19 mouse cellular contexts compared by ENCODE assay signal in genomic region chr5:3926666-3927065, GRCm38 (mm10). TPM values are rescaled to one million over a fixed set of nuclear protein-coding genes. Genes with fewer than 3 reads are reported as not detected.
A peak's percentile ranks its signal among the peaks of the same experiment; 100 is the strongest.
DNase-seq lines count a peak whose midpoint lies in the region; ATAC-seq lines count a peak whose summit lies in the region.
"Had no signal": no experiment of that assay in that cellular context is flagged by ENCODE, and none has a peak within 500 bp of the region (broad histone marks: within the 10 kb centered on the region; RNA-seq: fewer than 3 reads in every experiment).

No protein-coding gene starts in this region.

- no peak overlapping the region for H3K27ac ChIP-seq in forebrain, embryonic 14.5 days (ENCODE audit: low read depth, low read length)
- no peak overlapping the region; the same call in 1 of the 2 replicates for H3K27ac ChIP-seq in forebrain, embryonic 13.5 days
- H3K27ac ChIP-seq in hindbrain, embryonic 14.5 days: peak overlapping the region; percentile 11; the same call in 1 of the 2 replicates
- peak overlapping the region; percentile 62 for H3K27ac ChIP-seq in midbrain, embryonic 15.5 days
- H3K27ac ChIP-seq: macrophage; stomach, embryonic 15.5 days had no signal

- H3K27me3 ChIP-seq in forebrain, embryonic 14.5 days (replicated peaks; ENCODE audit: control insufficient read depth, insufficient read depth, low read length): no peaks in the 10 kb centered on the region
- no peaks in the 10 kb centered on the region for H3K27me3 ChIP-seq in forebrain, embryonic 13.5 days
- H3K27me3 ChIP-seq in hindbrain, embryonic 14.5 days (ENCODE audit: control insufficient read depth, insufficient read depth, low read length): no peaks in the 10 kb centered on the region
- no peaks in the 10 kb centered on the region for H3K27me3 ChIP-seq in midbrain, embryonic 15.5 days (replicated peaks)
- H3K27me3 ChIP-seq: intestine, embryonic 15.5 days; limb, embryonic 12.5 days; Patski; stomach, embryonic 15.5 days had no signal

- H3K9ac ChIP-seq in forebrain, embryonic 14.5 days (ENCODE audit: low read length): no peak overlapping the region
- H3K9ac ChIP-seq in forebrain, embryonic 13.5 days: no peak overlapping the region
- 0 out of 2 replicates have a peak overlapping the region, but pooled peaks have one; percentile 18 for H3K9ac ChIP-seq in hindbrain, embryonic 14.5 days
- H3K9ac ChIP-seq in midbrain, embryonic 15.5 days: no peak overlapping the region
- H3K9ac ChIP-seq: intestine, embryonic 15.5 days; stomach, embryonic 15.5 days had no signal

- peaks cover 17% of the 10 kb centered on the region for H3K4me1 ChIP-seq in forebrain, embryonic 14.5 days (ENCODE audit: control insufficient read depth, insufficient read depth, low read length)
- peaks cover 26% of the 10 kb centered on the region for H3K4me1 ChIP-seq in forebrain, embryonic 13.5 days
- peaks cover 30% of the 10 kb centered on the region for H3K4me1 ChIP-seq in hindbrain, embryonic 14.5 days (replicated peaks; ENCODE audit: control insufficient read depth, insufficient read depth, low read length)
- H3K4me1 ChIP-seq in midbrain, embryonic 15.5 days: peaks cover 32% of the 10 kb centered on the region

- 0 out of 2 replicates have a peak, but pooled peaks cover under 1% of the 10 kb centered on the region for H3K36me3 ChIP-seq in forebrain, embryonic 14.5 days (ENCODE audit: control insufficient read depth, insufficient read depth, low read length)
- no peaks in the 10 kb centered on the region for H3K36me3 ChIP-seq in forebrain, embryonic 13.5 days (ENCODE audit: poor library complexity, severe bottlenecking)
- 0 out of 2 replicates have a peak, but pooled peaks cover under 1% of the 10 kb centered on the region for H3K36me3 ChIP-seq in hindbrain, embryonic 14.5 days (replicated peaks; ENCODE audit: control insufficient read depth, insufficient read depth)
- no peaks in the 10 kb centered on the region for H3K36me3 ChIP-seq in midbrain, embryonic 15.5 days (replicated peaks)
- H3K36me3 ChIP-seq: intestine, embryonic 15.5 days; limb, embryonic 12.5 days; stomach, embryonic 15.5 days had no signal

- peak; percentile 25 for DNase-seq in forebrain, embryonic 14.5 days (ENCODE audit: low spot score)
- DNase-seq in MN1 (ENCODE audit: low spot score): peak; percentile 25
- DNase-seq in hindbrain, embryonic 14.5 days (ENCODE audit: low spot score): no peak
- no peak for DNase-seq in cerebellum, postnatal 4 days (ENCODE audit: low spot score in 2 of 2)
- no peak for DNase-seq in ovary, adult 18-20 months (ENCODE audit: low spot score)
- no peak for DNase-seq in layer of hippocampus, adult 9-11 months
- DNase-seq: adrenal gland, postnatal 25 days; cerebellum, postnatal 36 days; heart, adult 11 months; kidney, postnatal 36 days; layer of hippocampus, postnatal 36 days; thymus, postnatal 25 days had no signal

- no peak for ATAC-seq in forebrain, embryonic 14.5 days
- no peak for ATAC-seq in forebrain, embryonic 13.5 days
- no peak for ATAC-seq in hindbrain, embryonic 14.5 days (ENCODE audit: low FRiP score)
- no peak for ATAC-seq in midbrain, embryonic 15.5 days (replicated peaks)
- ATAC-seq: Patski had no signal

- H3K4me3 ChIP-seq in forebrain, embryonic 14.5 days (ENCODE audit: low read depth, low read length): no peak overlapping the region
- no peak overlapping the region for H3K4me3 ChIP-seq in forebrain, embryonic 13.5 days
- H3K4me3 ChIP-seq in hindbrain, embryonic 14.5 days (replicated peaks; ENCODE audit: low read length): no peak overlapping the region
- no peak overlapping the region for H3K4me3 ChIP-seq in midbrain, embryonic 15.5 days

- no peaks in the 10 kb centered on the region for H3K9me3 ChIP-seq in forebrain, embryonic 14.5 days (replicated peaks; ENCODE audit: control insufficient read depth, low read length)
- no peaks in the 10 kb centered on the region for H3K9me3 ChIP-seq in forebrain, embryonic 13.5 days (replicated peaks)
- no peaks in the 10 kb centered on the region for H3K9me3 ChIP-seq in hindbrain, embryonic 14.5 days (ENCODE audit: control insufficient read depth, low read length)
- no peaks in the 10 kb centered on the region for H3K9me3 ChIP-seq in midbrain, embryonic 15.5 days
- H3K9me3 ChIP-seq: intestine, embryonic 15.5 days; limb, embryonic 12.5 days; stomach, embryonic 15.5 days had no signal

- no peak overlapping the region for H3K4me2 ChIP-seq in forebrain, embryonic 14.5 days (ENCODE audit: low read length)
- no peak overlapping the region for H3K4me2 ChIP-seq in forebrain, embryonic 13.5 days
- peak overlapping the region; percentile 77 for H3K4me2 ChIP-seq in hindbrain, embryonic 14.5 days (replicated peaks)
- peak overlapping the region; percentile 78 for H3K4me2 ChIP-seq in midbrain, embryonic 15.5 days

- 13% methylated on average over 4 of the region's 4 CpGs for WGBS in forebrain, embryonic 14.5 days
- 13% methylated on average over 4 of the region's 4 CpGs for WGBS in forebrain, embryonic 13.5 days
- WGBS in hindbrain, embryonic 14.5 days: 28% methylated on average over 4 of the region's 4 CpGs
- 26% methylated on average over 4 of the region's 4 CpGs for WGBS in midbrain, embryonic 15.5 days

RNA-seq across cellular contexts. Expression of gene Akap9, which starts 1.2 kb away (rescaled TPM):
- 198 and 256 TPM in 2 replicates for polyA plus RNA-seq in forebrain, embryonic 14.5 days (2014; fragmentation: Nextera tagmentation; extraction: Ambion mirVana)
- polyA plus RNA-seq in forebrain, embryonic 13.5 days (2015; fragmentation: Nextera tagmentation; extraction: Ambion mirVana): 348 and 369 TPM in 2 replicates
- polyA plus RNA-seq in hindbrain, embryonic 14.5 days (2014; fragmentation: Nextera tagmentation; extraction: Ambion mirVana): 261 and 282 TPM in 2 replicates
- 406 and 434 TPM in 2 replicates for polyA plus RNA-seq in midbrain, embryonic 15.5 days (2015; fragmentation: Nextera tagmentation; extraction: Ambion mirVana)

RNA-seq across cellular contexts. Expression of gene Mterf1a, which starts 32.9 kb away (rescaled TPM):
- polyA plus RNA-seq in forebrain, embryonic 14.5 days (2014; fragmentation: Nextera tagmentation; extraction: Ambion mirVana): 9.3 and 10.2 TPM in 2 replicates
- 8.0 and 10.5 TPM in 2 replicates for polyA plus RNA-seq in forebrain, embryonic 13.5 days (2015; fragmentation: Nextera tagmentation; extraction: Ambion mirVana)
- polyA plus RNA-seq in hindbrain, embryonic 14.5 days (2014; fragmentation: Nextera tagmentation; extraction: Ambion mirVana): 5.9 and 7.3 TPM in 2 replicates
- 5.9 and 6.3 TPM in 2 replicates for polyA plus RNA-seq in midbrain, embryonic 15.5 days (2015; fragmentation: Nextera tagmentation; extraction: Ambion mirVana)

Comparison
In these comparisons a context has a peak if more than half of its experiments do, and no peak if none do; other contexts are left out.
1. DNase-seq: peak in forebrain, embryonic 14.5 days (single experiment) and MN1 (single experiment); none in hindbrain, embryonic 14.5 days (single experiment), cerebellum, postnatal 4 days (0 of 2), ovary, adult 18-20 months (single experiment) and layer of hippocampus, adult 9-11 months (single experiment).
2. H3K27ac ChIP-seq: peak in hindbrain, embryonic 14.5 days (single experiment) and midbrain, embryonic 15.5 days (single experiment); none in forebrain, embryonic 14.5 days (single experiment) and forebrain, embryonic 13.5 days (single experiment).
3. H3K4me2 ChIP-seq: peak in hindbrain, embryonic 14.5 days (single experiment) and midbrain, embryonic 15.5 days (single experiment); none in forebrain, embryonic 14.5 days (single experiment) and forebrain, embryonic 13.5 days (single experiment).